Mouse (Mus musculus) C2C12 (cell line): ENCODE data around the gene Mepce. TPM values are rescaled to one million over a fixed set of nuclear protein-coding genes. Genes with fewer than 3 reads are reported as not detected.

Experiments used
- H3K27me3 ChIP-seq: one replicate; pipeline ENCODE4 v1.6.1; 2011; ENCODE audit not compliant: control insufficient read depth, insufficient read depth, insufficient read length
- H3K36me3 ChIP-seq: one replicate; pipeline ENCODE4 v1.6.1; 2011; ENCODE audit not compliant: control insufficient read depth, insufficient read depth
- H3K4me3 ChIP-seq: one replicate; pipeline ENCODE4 v1.5.1; 2011; ENCODE audit warnings: mild to moderate bottlenecking, control low read depth; ENCODE audit not compliant: poor library complexity, insufficient read depth, severe bottlenecking
- H3K79me2 ChIP-seq: one replicate; pipeline ENCODE4 v1.6.1; 2011; ENCODE audit not compliant: control insufficient read depth, insufficient read depth
- H3K79me3 ChIP-seq: one replicate; pipeline ENCODE4 v1.6.1; 2011; ENCODE audit warnings: low read depth, control low read depth
- H3ac ChIP-seq: one replicate; pipeline ENCODE3; 2011; ENCODE audit warnings: low read depth; ENCODE audit not compliant: control insufficient read depth, insufficient read length
- CEBPB ChIP-seq: IDR thresholded peaks from one replicate; pipeline ENCODE4 v1.6.1; 2011; ENCODE audit warnings: low read depth, mild to moderate bottlenecking, control low read depth, moderate library complexity
- CTCF ChIP-seq: IDR thresholded peaks from one replicate; pipeline ENCODE4 v1.5.1; 2011; ENCODE audit not compliant: control insufficient read depth, insufficient read depth, insufficient read length
- FOSL1 ChIP-seq: IDR thresholded peaks from one replicate; pipeline ENCODE4 v1.8.0; 2011; ENCODE audit warnings: mild to moderate bottlenecking, low read length; ENCODE audit not compliant: poor library complexity, insufficient read depth, severe bottlenecking
- MAX ChIP-seq: IDR thresholded peaks from one replicate; pipeline ENCODE4 v1.6.1; 2011; ENCODE audit warnings: mild to moderate bottlenecking, control low read depth
- MYOD1 ChIP-seq: IDR thresholded peaks from one replicate; pipeline ENCODE4 v1.6.1; 2011; ENCODE audit warnings: low read depth; ENCODE audit not compliant: control insufficient read depth, insufficient read length
- MYOG ChIP-seq: IDR thresholded peaks from one replicate; pipeline ENCODE4 v1.6.1; 2011; ENCODE audit not compliant: control insufficient read depth, insufficient read length; ENCODE audit errors: extremely low read depth
- USF1 ChIP-seq: IDR thresholded peaks from one replicate; pipeline ENCODE4 v1.6.1; 2011; ENCODE audit warnings: low read depth, mild to moderate bottlenecking, control low read depth, moderate library complexity
- polyA plus RNA-seq: library from polyadenylated mRNA; unstranded; fragments of >200 nt; fragmentation: generic; extraction: Trizol; gene quantifications from one replicate; pipeline ENCODE4 v1.2.1, GENCODE M21; 2012; ENCODE audit warnings: missing spikeins

The Mepce gene
- polyA plus RNA-seq, 1 experiment, result 44.6 TPM

- no peaks in the 10 kb centered on the region for H3K79me2 ChIP-seq
- TF ChIP-seq FOSL1 (no peak), MYOG (no peak), MAX (no peak), CEBPB (no peak), CTCF (no peak), USF1 (no peak)
These were observed 48.9 kb downstream of the Mepce start for GRCm38 (mm10) chr5:137738516-137738915.

GRCm38 (mm10) chr5:137737400-137737940, 50.0 kb downstream of the Mepce start:
- Histone ChIP-seq H3K27me3 (no peaks in the 10 kb centered on the region), H3K4me3 (no peak overlapping the region), H3K79me3 (no peaks in the 10 kb centered on the region), H3ac (no peak overlapping the region), H3K79me2 (no peaks in the 10 kb centered on the region), H3K36me3 (no peaks in the 10 kb centered on the region)
- TF ChIP-seq MAX (no peak), MYOG (no peak), FOSL1 (no peak), CTCF (no peak)

More at GRCm38 (mm10) chr5:137738516-137738915, 48.9 kb downstream of the Mepce start:
- H3K36me3 ChIP-seq, result no peaks in the 10 kb centered on the region
- no peak overlapping the region for H3K4me3 ChIP-seq
- H3K27me3 ChIP-seq, result no peaks in the 10 kb centered on the region
- no peaks in the 10 kb centered on the region for H3K79me3 ChIP-seq
- H3ac ChIP-seq, result peak overlapping the region; percentile 34

GRCm38 (mm10) chr5:137734289-137735061, 53.0 kb downstream of the Mepce start:
- no peak overlapping the region for H3K4me3 ChIP-seq
- no peak for TF ChIP-seq MAX
- TF ChIP-seq FOSL1, result no peak
- TF ChIP-seq CEBPB, result no peak
- TF ChIP-seq MYOG, result no peak
- no peak for TF ChIP-seq CTCF
- no peak for TF ChIP-seq MYOD1
- no peak for TF ChIP-seq USF1

DNA sequence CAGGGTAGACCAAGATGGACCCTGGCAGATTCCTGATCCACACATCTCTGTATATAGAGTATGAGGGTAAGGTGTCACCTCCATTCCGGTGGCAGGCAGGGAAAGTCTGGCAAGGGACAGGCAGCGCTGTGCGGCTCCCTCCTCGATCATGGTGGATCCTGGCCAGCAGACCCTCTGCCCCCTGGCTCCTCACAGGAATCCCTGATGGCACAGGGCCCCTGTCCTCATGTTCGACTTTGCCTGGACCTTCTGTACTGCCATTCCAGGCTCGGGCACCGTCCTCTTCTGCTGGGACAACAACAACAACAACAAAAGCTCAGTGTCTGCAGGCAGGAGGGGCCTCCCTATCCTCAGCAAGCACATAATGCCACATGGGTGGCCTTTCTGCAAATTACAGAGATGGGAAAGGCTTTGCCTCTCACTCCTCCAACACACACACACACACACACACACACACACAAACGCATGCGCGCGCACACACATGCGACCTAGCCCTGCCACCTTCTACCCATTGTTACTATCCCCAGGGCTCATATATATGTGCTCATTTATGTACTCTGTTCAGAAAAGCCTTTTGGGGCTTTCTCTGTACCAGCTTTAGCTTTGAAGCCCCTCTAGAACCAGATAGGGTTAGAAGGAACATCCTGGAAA, 53.7 kb downstream of the Mepce start:
- no peak overlapping the region for H3ac ChIP-seq
- H3K36me3 ChIP-seq, result no peaks in the 10 kb centered on the region
- TF ChIP-seq MYOG, result no peak
- TF ChIP-seq CTCF, result no peak
- TF ChIP-seq USF1, result no peak
- TF ChIP-seq MYOD1, result no peak
- no peak for TF ChIP-seq FOSL1
- TF ChIP-seq CEBPB, result no peak
- TF ChIP-seq MAX, result no peak
- no peaks in the 10 kb centered on the region for H3K27me3 ChIP-seq
- H3K79me3 ChIP-seq, result no peaks in the 10 kb centered on the region
- no peaks in the 10 kb centered on the region for H3K79me2 ChIP-seq
- H3K4me3 ChIP-seq, result no peak overlapping the region

More at GRCm38 (mm10) chr5:137734289-137735061, 53.0 kb downstream of the Mepce start:
- no peak overlapping the region for H3ac ChIP-seq
- H3K36me3 ChIP-seq, result no peaks in the 10 kb centered on the region
- H3K27me3 ChIP-seq, result no peaks in the 10 kb centered on the region
- H3K79me2 ChIP-seq, result no peaks in the 10 kb centered on the region
- no peaks in the 10 kb centered on the region for H3K79me3 ChIP-seq

Other genes starting within 250 kb of the Mepce start
- not detected for gene Actl6b, start 234.1 kb downstream of the Mepce start, polyA plus RNA-seq
- gene Tfr2, start 217.8 kb downstream of the Mepce start, polyA plus RNA-seq, result 0.14 TPM
- gene Mospd3, start 186.6 kb downstream of the Mepce start, polyA plus RNA-seq, result 28.6 TPM
- 651 TPM for gene Pcolce, start 173.9 kb downstream of the Mepce start, polyA plus RNA-seq
- gene Fbxo24, start 158.7 kb downstream of the Mepce start, polyA plus RNA-seq, result 0.29 TPM
- gene Lrch4, start 158.5 kb downstream of the Mepce start, polyA plus RNA-seq, result 27.5 TPM
- gene Gm20605, start 158.5 kb downstream of the Mepce start, polyA plus RNA-seq, result 5.0 TPM
- gene Sap25, start 146.3 kb downstream of the Mepce start, polyA plus RNA-seq, result 4.4 TPM
- gene Irs3, start 141.9 kb downstream of the Mepce start, polyA plus RNA-seq, result 0.05 TPM
- gene Agfg2, start 102.9 kb downstream of the Mepce start, polyA plus RNA-seq, result 15.6 TPM
- gene Nyap1, start 46.0 kb downstream of the Mepce start, polyA plus RNA-seq, result 3.6 TPM
- gene Tsc22d4, start 41.9 kb downstream of the Mepce start, polyA plus RNA-seq, result 32.4 TPM
- 42.7 TPM for gene Ppp1r35, start 8.8 kb downstream of the Mepce start, polyA plus RNA-seq
- gene Zcwpw1, start 143 bp upstream of the Mepce start, polyA plus RNA-seq, result 0.73 TPM
- gene Pilra, start 48.6 kb upstream of the Mepce start, polyA plus RNA-seq, result 0.06 TPM
- gene Pilrb1, start 70.5 kb upstream of the Mepce start, polyA plus RNA-seq, result not detected
- gene Pilrb2, start 84.2 kb upstream of the Mepce start, polyA plus RNA-seq, result not detected
- not detected for gene Cyp3a13, start 134.0 kb upstream of the Mepce start, polyA plus RNA-seq
- not detected for gene Gjc3, start 175.4 kb upstream of the Mepce start, polyA plus RNA-seq
- not detected for gene Azgp1, start 193.9 kb upstream of the Mepce start, polyA plus RNA-seq
- gene Smok3a, start 233.6 kb upstream of the Mepce start, polyA plus RNA-seq, result not detected
- gene Smok3b, start 233.8 kb upstream of the Mepce start, polyA plus RNA-seq, result not detected